Mouse (Mus musculus) neural tube, embryonic 13.5 days (tissue): ENCODE data around the gene Por. TPM values are rescaled to one million over a fixed set of nuclear protein-coding genes. Genes with fewer than 3 reads are reported as not detected.

ENCODE experiments used
- ATAC-seq: fragments of 200-750 bp; cut with Nextera tagmentation; 2 replicates; pipeline ENCODE4 v1.8.0; 2017; ENCODE audit warnings: low read depth, mild to moderate bottlenecking, moderate TSS enrichment, moderate library complexity
- H3K27ac ChIP-seq: fragments of 300-500 bp; sonication (generic); replicated peaks from 2 replicates; pipeline ENCODE4 v1.5.1; 2015; ENCODE audit warnings: moderate library complexity, mild to moderate bottlenecking, inconsistent platforms
- H3K27me3 ChIP-seq: fragments of 300-500 bp; sonication (generic); 2 replicates; pipeline ENCODE4 v1.6.1; 2015; ENCODE audit warnings: mild to moderate bottlenecking, inconsistent platforms
- H3K36me3 ChIP-seq: fragments of 300-500 bp; sonication (generic); 2 replicates; pipeline ENCODE4 v1.6.1; 2015; ENCODE audit warnings: mild to moderate bottlenecking, inconsistent platforms
- H3K4me1 ChIP-seq: fragments of 300-500 bp; sonication (generic); replicated peaks from 2 replicates; pipeline ENCODE4 v1.6.1; 2015; ENCODE audit warnings: inconsistent platforms
- H3K4me2 ChIP-seq: fragments of 300-500 bp; sonication (generic); 2 replicates; pipeline ENCODE4 v1.6.1; 2015; ENCODE audit warnings: inconsistent platforms, mild to moderate bottlenecking, moderate library complexity
- H3K4me3 ChIP-seq: fragments of 300-500 bp; sonication (generic); 2 replicates; pipeline ENCODE4 v1.5.1; 2015; ENCODE audit warnings: mild to moderate bottlenecking, inconsistent platforms
- H3K9ac ChIP-seq: fragments of 300-500 bp; sonication (generic); 2 replicates; pipeline ENCODE4 v1.6.1; 2015; ENCODE audit warnings: moderate library complexity, mild to moderate bottlenecking, inconsistent platforms
- H3K9me3 ChIP-seq: fragments of 300-500 bp; sonication (generic); 2 replicates; pipeline ENCODE4 v1.6.1; 2016; ENCODE audit warnings: inconsistent platforms
- WGBS: fragments of 180-500 bp; shearing (Covaris S2); methylation state at CpG from one replicate; pipeline ENCODE4 v1.1.7; 2015; 5-methylcytosine and 5-hydroxymethylcytosine counted together
- polyA plus RNA-seq: library from polyadenylated mRNA; unstranded; fragments of >200 nt; fragmentation: Nextera tagmentation; extraction: Ambion mirVana; gene quantifications from 2 replicates; pipeline ENCODE4 v1.2.1, GENCODE M21; 2015

The Por gene
- polyA plus RNA-seq, 1 experiment from 2014 or later = 110 TPM

DNA sequence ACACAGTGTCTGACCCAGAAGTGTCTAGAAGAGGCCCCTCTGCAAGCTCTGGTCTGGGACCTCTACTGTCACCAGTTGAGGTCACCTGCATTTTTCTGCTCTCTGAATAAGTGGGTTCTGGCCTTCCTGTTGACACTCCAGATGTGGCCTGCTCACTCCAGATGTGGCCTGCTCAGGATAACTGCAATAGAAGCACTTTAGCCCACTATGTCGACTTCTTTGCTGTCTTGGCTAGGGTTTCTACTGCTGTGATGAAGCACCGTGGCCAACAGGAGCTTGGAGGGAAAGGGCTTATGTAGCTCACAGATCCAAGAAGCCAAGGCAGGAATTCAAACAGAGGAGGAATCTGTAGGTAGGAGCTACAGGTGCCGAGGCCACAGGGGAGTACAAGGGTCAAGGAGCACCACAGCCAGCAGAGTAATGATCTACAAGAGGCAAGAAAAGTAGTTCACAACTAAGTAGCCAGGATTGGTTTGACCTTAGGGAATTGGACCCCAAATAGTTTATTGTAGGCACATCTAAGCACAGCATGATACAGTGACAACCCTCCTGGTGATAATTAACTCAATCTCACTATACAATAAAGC is 53.4 kb downstream of the Por start:
- Histone ChIP-seq H3K9ac (no peak overlapping the region), H3K4me3 (no peak overlapping the region), H3K4me1 (peaks cover 57% of the 10 kb centered on the region), H3K4me2 (no peak overlapping the region), H3K27ac (no peak overlapping the region), H3K27me3 (no peaks in the 10 kb centered on the region), H3K36me3 (peaks cover 14% of the 10 kb centered on the region; the same call in 1 of the 2 replicates), H3K9me3 (no peaks in the 10 kb centered on the region)
- 73% methylated on average over 3 of the region's 3 CpGs for WGBS
- ATAC-seq = no peak

DNA sequence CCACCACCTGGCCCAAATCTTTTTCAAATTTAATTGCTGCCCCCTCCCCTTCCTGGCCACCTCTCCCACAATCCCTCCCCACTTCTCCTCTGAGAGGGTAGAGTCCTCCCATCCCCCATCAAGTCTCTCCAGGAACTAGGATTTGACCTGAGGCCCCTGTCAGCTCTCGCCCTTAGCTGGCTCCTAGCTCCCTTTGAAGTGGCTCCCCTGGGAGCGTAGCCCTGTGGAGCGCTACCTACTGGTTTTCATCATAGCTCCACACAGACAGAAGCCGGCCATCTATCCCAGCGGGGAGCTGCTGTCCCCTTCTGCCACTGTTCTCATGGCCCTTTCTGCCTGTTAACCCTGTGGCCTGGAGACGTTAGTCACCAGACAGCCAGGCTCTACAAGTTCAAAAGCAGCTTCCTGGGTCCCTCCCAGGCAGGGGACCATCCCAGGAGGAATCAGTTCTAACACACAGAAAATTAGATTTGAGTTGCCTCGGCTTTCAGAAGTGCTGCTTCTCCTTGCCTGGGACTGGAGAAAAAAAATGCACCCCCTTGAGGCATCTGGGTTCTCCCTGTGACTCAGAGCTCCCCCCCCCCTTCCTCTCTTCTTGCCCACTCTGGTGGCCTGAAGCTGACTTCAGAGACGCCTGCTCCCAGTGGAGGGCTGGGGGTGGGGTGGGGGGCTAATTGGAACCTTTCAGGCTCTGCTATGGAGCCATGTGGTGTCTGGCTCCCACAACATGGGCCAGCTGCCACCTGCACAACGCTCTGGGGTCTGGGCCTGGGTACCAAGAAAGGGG is 54.9 kb downstream of the Por start:
- no peaks in the 10 kb centered on the region for H3K9me3 ChIP-seq
- H3K4me3 ChIP-seq = no peak overlapping the region
- peak overlapping the region; percentile 66 for H3K9ac ChIP-seq
- H3K36me3 ChIP-seq = peaks cover 18% of the 10 kb centered on the region
- H3K4me1 ChIP-seq = peaks cover 60% of the 10 kb centered on the region
- ATAC-seq = peak; percentile 79
- H3K4me2 ChIP-seq = peak overlapping the region; percentile 57
- no peaks in the 10 kb centered on the region for H3K27me3 ChIP-seq
- under 1% methylated on average over 9 of the region's 9 CpGs for WGBS
- peak overlapping the region; percentile 96 for H3K27ac ChIP-seq

DNA sequence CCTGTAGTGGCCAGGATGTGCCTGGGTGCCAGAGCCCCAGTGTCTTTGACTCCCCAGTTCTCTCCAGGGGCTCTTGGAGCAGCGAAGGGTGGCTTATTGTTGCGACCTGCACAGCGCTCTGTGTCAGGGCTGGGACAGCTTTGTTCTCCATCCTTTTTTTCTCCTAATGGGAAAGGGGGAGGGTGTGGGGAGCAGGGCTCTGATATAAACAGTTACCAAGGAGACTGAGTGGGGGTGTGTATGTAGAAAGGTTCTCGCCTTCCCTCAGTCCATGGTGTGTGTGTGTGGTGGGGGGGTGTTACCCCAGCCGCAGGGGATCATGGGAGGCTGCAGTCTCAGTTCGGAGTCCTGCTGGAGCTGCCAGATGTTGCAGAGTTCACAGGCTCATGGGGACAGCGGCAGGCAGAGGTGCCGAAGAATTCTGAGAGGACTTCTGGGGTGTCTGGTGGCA is 55.6 kb downstream of the Por start:
- Histone ChIP-seq H3K4me3 (peak overlapping the region; percentile 32), H3K4me2 (peak overlapping the region; percentile 57), H3K27me3 (no peaks in the 10 kb centered on the region), H3K27ac (peak overlapping the region; percentile 96), H3K4me1 (peaks cover 60% of the 10 kb centered on the region), H3K36me3 (peaks cover 22% of the 10 kb centered on the region), H3K9ac (peak overlapping the region; percentile 66), H3K9me3 (no peaks in the 10 kb centered on the region)
- 3% methylated on average over 8 of the region's 8 CpGs for WGBS
- ATAC-seq = peak; percentile 93

DNA sequence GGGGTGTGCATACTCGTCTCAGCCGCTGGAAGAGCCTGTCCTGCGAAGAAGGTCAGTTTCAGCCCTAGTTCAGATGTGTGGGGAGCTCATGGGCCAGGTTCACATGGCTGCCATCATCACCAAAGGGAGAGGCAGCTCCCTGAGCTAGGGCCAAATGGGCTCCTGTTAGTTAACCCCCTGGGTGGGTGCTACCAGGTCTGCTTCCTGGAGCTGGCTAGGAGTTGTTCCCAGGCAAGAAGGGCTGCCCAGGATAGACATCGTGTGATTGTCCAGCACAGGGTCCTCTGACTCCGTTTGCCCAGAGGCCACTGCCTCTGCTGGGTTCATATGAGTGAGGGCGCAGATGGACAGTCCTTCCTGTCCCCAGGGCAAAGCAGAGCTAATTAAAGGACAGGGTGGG is 56.2 kb downstream of the Por start:
- Histone ChIP-seq H3K4me3 (peak overlapping the region; percentile 32), H3K36me3 (peaks cover 28% of the 10 kb centered on the region), H3K9ac (peak overlapping the region; percentile 66), H3K27me3 (no peaks in the 10 kb centered on the region), H3K4me2 (peak overlapping the region; percentile 57), H3K4me1 (peaks cover 60% of the 10 kb centered on the region), H3K9me3 (no peaks in the 10 kb centered on the region), H3K27ac (peak overlapping the region; percentile 96)
- ATAC-seq = peak; percentile 12
- 25% methylated on average over 6 of the region's 6 CpGs for WGBS

DNA sequence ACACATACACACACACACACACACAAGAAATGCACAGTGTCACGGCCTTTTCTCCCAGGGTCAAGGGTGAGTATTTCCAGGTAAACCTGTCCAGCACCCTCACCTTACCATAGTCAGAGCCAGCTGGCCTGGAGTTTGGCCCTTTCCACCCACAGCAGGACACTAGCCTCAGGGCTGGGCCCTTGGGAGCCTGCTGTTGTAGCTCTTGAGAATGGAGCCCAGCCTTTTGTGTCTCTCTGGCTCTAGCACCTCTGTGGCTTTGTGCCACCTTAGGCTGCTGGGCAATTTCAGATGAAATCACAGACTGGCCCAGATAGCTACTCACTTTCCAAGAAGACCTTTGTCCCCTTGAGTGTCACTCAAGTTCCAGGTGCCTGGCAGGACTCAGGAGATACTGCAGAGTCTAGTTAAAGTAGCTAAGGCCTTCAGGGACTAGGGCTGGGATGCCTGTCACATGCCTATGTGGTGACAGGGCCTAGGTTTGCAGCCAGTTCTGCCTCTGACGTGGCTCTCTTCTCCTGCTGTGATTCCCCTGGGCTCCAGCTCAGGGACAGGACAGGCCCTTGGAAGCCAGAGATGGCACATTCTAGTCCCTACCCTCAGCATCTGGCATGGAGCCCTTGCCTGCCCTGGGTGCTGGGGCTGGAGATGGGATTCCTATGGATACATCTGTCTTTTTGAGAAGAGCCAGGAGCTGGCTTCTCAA is 57.0 kb downstream of the Por start:
- WGBS = 62% methylated on average over 2 of the region's 2 CpGs
- H3K27ac ChIP-seq = peak overlapping the region; percentile 96
- peaks cover 60% of the 10 kb centered on the region for H3K4me1 ChIP-seq
- H3K36me3 ChIP-seq = peaks cover 36% of the 10 kb centered on the region
- H3K27me3 ChIP-seq = no peaks in the 10 kb centered on the region
- no peaks in the 10 kb centered on the region for H3K9me3 ChIP-seq
- H3K9ac ChIP-seq = peak overlapping the region; percentile 66
- ATAC-seq = no peak
- H3K4me3 ChIP-seq = 0 out of 2 replicates have a peak overlapping the region, but pooled peaks have one; percentile 32
- peak overlapping the region; percentile 57 for H3K4me2 ChIP-seq

DNA sequence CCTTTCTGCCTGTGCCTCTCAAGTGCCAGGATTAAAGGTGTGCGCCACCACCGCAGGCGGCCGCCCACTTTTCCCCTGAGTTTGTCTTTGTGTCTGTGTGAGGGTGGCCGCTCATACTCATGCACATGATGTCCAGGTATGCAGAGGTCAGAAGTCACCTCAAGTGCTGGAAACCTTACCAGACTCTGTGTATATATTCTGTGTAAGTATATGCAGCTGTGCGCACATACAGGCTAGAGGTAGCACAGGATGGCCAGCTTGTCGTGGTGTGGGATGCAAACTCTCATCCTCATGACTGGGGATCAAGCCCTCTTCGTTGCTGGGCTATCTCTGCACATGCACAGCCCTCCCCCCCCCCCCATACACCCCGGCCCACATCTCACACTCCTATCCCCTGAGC is 58.0 kb downstream of the Por start:
- Histone ChIP-seq H3K4me2 (no peak overlapping the region), H3K27ac (no peak overlapping the region), H3K27me3 (no peaks in the 10 kb centered on the region), H3K9me3 (no peaks in the 10 kb centered on the region), H3K36me3 (peaks cover 46% of the 10 kb centered on the region), H3K4me3 (no peak overlapping the region), H3K9ac (no peak overlapping the region), H3K4me1 (peaks cover 54% of the 10 kb centered on the region)
- no peak for ATAC-seq
- WGBS = 92% methylated on average over 9 of the region's 9 CpGs

DNA sequence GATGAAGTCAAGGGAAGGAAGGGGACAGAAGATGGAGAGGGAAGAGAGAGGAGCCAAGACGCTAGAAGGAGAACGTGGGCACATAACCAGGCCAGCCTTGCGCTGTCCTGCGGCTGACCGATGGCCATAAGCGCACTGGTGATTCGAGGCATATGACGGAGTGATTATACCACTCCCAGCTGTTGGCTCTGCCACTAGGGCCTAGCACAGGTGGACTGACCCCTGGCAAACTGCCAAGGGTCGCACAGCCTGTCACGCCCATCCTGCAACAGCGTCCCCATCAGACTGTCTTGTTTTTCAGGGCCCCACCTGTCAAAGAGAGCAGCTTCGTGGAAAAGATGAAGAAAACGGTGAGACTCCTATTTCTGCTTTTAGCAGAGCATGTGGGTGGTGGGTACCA is 58.5 kb downstream of the Por start:
- H3K36me3 ChIP-seq = peaks cover 51% of the 10 kb centered on the region
- 93% methylated on average over 13 of the region's 13 CpGs for WGBS

DNA sequence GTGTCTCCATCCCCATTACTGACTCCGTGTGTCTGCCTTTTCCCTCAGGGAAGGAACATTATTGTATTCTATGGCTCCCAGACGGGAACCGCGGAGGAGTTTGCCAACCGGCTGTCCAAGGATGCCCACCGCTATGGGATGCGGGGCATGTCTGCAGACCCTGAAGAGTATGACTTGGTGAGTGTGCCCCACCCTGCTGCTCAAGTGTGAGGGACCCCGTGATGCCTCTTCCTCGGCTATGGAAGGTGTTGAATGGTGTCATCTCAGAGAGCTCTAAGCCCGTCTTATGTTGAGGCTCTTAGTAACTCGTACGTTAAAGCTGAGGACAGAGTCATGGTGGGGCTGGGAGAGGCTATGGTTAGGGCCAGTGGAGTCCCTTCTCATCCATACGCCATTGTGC is 59.5 kb downstream of the Por start:
- H3K27me3 ChIP-seq = no peaks in the 10 kb centered on the region
- H3K4me1 ChIP-seq = peaks cover 40% of the 10 kb centered on the region
- no peak for ATAC-seq
- H3K4me3 ChIP-seq = no peak overlapping the region
- WGBS = 90% methylated on average over 13 of the region's 13 CpGs
- H3K9ac ChIP-seq = no peak overlapping the region
- H3K4me2 ChIP-seq = no peak overlapping the region
- H3K36me3 ChIP-seq = peaks cover 61% of the 10 kb centered on the region
- no peak overlapping the region for H3K27ac ChIP-seq
- no peaks in the 10 kb centered on the region for H3K9me3 ChIP-seq

More for the DNA sequence above, 58.5 kb downstream of the Por start:
- peaks cover 49% of the 10 kb centered on the region for H3K4me1 ChIP-seq
- H3K27ac ChIP-seq = no peak overlapping the region
- H3K27me3 ChIP-seq = no peaks in the 10 kb centered on the region
- no peak overlapping the region for H3K4me2 ChIP-seq
- no peaks in the 10 kb centered on the region for H3K9me3 ChIP-seq
- ATAC-seq = no peak
- H3K9ac ChIP-seq = no peak overlapping the region
- no peak overlapping the region for H3K4me3 ChIP-seq

DNA sequence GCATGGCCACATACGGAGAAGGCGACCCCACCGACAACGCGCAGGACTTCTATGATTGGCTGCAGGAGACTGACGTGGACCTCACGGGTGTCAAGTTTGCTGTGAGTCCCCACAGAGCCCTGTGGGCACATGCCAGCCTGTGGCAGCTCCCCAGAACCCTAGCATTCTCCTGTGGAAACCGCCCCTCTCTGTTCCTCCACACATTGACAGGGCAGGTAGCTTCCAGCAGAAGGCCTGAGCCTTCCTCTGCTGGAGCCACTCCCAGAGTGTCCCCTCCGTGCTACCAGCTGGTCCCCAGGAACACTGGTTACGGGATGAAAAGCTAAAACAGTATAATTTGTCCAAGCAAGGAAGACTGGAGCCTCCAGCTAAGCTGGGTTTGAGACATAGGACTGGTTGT is 60.4 kb downstream of the Por start:
- 97% methylated on average over 10 of the region's 10 CpGs for WGBS
- Histone ChIP-seq H3K9me3 (no peaks in the 10 kb centered on the region), H3K4me1 (peaks cover 30% of the 10 kb centered on the region), H3K9ac (no peak overlapping the region), H3K27me3 (no peaks in the 10 kb centered on the region), H3K4me3 (no peak overlapping the region), H3K4me2 (no peak overlapping the region), H3K36me3 (peaks cover 71% of the 10 kb centered on the region), H3K27ac (no peak overlapping the region)
- ATAC-seq = no peak

DNA sequence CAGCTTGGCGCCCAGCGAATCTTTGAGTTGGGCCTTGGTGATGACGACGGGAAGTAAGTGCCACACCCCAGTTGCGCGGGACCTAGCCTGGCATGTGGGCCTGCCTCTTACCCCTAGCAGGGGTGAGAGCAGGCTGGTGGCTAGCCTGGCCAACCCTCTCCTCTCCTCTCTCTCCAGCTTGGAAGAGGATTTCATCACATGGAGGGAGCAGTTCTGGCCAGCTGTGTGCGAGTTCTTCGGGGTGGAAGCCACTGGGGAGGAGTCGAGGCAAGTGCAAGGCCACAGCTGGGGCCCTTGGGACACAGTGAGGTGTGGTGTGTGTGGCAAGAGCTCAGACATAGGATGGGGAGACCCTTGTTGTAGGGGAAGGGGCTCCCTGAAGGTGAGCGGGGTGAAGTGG is 61.1 kb downstream of the Por start:
- no peak overlapping the region for H3K27ac ChIP-seq
- ATAC-seq = no peak
- no peak overlapping the region for H3K4me3 ChIP-seq
- no peak overlapping the region for H3K4me2 ChIP-seq
- peaks cover 77% of the 10 kb centered on the region for H3K36me3 ChIP-seq
- peaks cover 24% of the 10 kb centered on the region for H3K4me1 ChIP-seq
- no peak overlapping the region for H3K9ac ChIP-seq
- H3K27me3 ChIP-seq = no peaks in the 10 kb centered on the region
- 94% methylated on average over 10 of the region's 10 CpGs for WGBS
- no peaks in the 10 kb centered on the region for H3K9me3 ChIP-seq

DNA sequence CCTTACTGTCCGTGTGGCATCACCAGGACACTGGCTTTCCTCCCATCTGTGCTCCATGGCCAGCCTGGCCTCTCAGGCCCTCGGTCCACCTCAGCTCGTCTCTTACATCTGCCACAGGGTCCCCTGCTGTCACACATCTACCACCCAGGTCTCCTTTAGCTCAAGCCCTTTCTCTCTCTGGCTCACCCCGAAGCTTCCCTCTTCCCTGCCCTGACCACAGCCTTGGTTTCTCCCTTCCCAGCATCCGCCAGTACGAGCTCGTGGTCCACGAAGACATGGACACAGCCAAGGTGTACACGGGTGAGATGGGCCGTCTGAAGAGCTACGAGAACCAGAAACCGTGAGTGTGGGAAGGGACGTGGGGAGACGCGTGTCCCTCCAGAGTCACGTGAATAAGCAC is 61.5 kb downstream of the Por start:
- peaks cover 81% of the 10 kb centered on the region for H3K36me3 ChIP-seq
- peaks cover 20% of the 10 kb centered on the region for H3K4me1 ChIP-seq
- H3K9ac ChIP-seq = no peak overlapping the region
- H3K27ac ChIP-seq = no peak overlapping the region
- WGBS = 95% methylated on average over 16 of the region's 16 CpGs
- H3K4me2 ChIP-seq = no peak overlapping the region
- ATAC-seq = no peak
- H3K27me3 ChIP-seq = no peaks in the 10 kb centered on the region
- no peak overlapping the region for H3K4me3 ChIP-seq
- H3K9me3 ChIP-seq = no peaks in the 10 kb centered on the region

DNA sequence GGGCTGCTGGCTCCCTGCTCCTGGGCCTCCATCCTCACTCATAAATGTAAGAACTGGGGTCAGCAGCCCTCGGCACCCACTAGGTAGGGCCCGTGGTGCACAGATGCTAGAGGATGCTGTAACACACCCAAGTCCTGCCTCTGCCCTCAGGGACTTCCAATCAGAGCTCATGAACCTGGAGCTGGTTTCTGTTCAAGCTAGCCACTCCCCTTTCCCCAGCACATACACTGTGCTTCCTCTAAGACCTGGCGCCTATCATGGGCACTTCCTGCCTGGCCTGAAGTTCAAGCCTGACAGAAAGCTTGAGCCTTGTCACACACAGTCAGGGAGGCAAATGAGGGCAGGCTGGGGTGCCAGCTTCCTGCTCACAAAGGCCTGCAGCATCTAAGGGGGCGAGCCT is 63.2 kb downstream of the Por start:
- no peak overlapping the region for H3K9ac ChIP-seq
- H3K27me3 ChIP-seq = no peaks in the 10 kb centered on the region
- peaks cover 98% of the 10 kb centered on the region for H3K36me3 ChIP-seq
- WGBS = 94% methylated on average over 4 of the region's 4 CpGs
- no peaks in the 10 kb centered on the region for H3K9me3 ChIP-seq
- 0 out of 2 replicates have a peak, but pooled peaks cover 3% of the 10 kb centered on the region for H3K4me1 ChIP-seq
- no peak overlapping the region for H3K4me2 ChIP-seq
- no peak overlapping the region for H3K27ac ChIP-seq
- H3K4me3 ChIP-seq = no peak overlapping the region
- no peak for ATAC-seq
